Mouse (Mus musculus) midbrain, postnatal 0 days (tissue): ENCODE results near the gene Cyren. TPM values are rescaled to one million over a fixed set of nuclear protein-coding genes. Genes with fewer than 3 reads are reported as not detected.

Experiments used
- ATAC-seq: fragments of 200-750 bp; cut with Nextera tagmentation; 2 replicates; pipeline ENCODE4 v1.8.0; 2017; ENCODE audit warnings: moderate number of reproducible peaks, mild to moderate bottlenecking, moderate TSS enrichment, moderate library complexity; ENCODE audit not compliant: low FRiP score
- DNase-seq: peaks from one replicate; pipeline ENCODE4 v3.0.0-alpha.2; 2015; ENCODE audit warnings: low spot score
- H3K27ac ChIP-seq: fragments of 300-500 bp; sonication (generic); 2 replicates; pipeline ENCODE4 v1.5.1; 2014; ENCODE audit warnings: low read depth, mild to moderate bottlenecking, low read length, mixed read lengths
- H3K27me3 ChIP-seq: fragments of 300-500 bp; sonication (generic); 2 replicates; pipeline ENCODE4 v1.6.1; 2014; ENCODE audit warnings: low read length, control low read depth, mixed read lengths; ENCODE audit not compliant: insufficient read depth
- H3K36me3 ChIP-seq: fragments of 300-500 bp; sonication (generic); 2 replicates; pipeline ENCODE4 v1.6.1; 2014; ENCODE audit warnings: low read length, control low read depth, mixed read lengths; ENCODE audit not compliant: insufficient read depth
- H3K4me1 ChIP-seq: fragments of 300-500 bp; sonication (generic); 2 replicates; pipeline ENCODE4 v1.6.1; 2014; ENCODE audit warnings: mild to moderate bottlenecking, control low read depth, antibody characterized with exemption, low read length, mixed read lengths; ENCODE audit not compliant: insufficient read depth
- H3K4me2 ChIP-seq: fragments of 300-500 bp; sonication (generic); 2 replicates; pipeline ENCODE4 v1.6.1; 2014; ENCODE audit warnings: low read depth, mild to moderate bottlenecking, low read length, mixed read lengths; ENCODE audit not compliant: poor library complexity, severe bottlenecking
- H3K4me3 ChIP-seq: fragments of 300-500 bp; sonication (generic); 2 replicates; pipeline ENCODE4 v1.5.1; 2014; ENCODE audit warnings: low read depth, mild to moderate bottlenecking, low read length, moderate library complexity
- H3K9ac ChIP-seq: fragments of 300-500 bp; sonication (generic); replicated peaks from 2 replicates; pipeline ENCODE4 v1.6.1; 2014; ENCODE audit warnings: mild to moderate bottlenecking, low read length, moderate library complexity, mixed read lengths; ENCODE audit not compliant: poor library complexity, severe bottlenecking
- H3K9me3 ChIP-seq: fragments of 300-500 bp; sonication (generic); 2 replicates; pipeline ENCODE4 v1.6.1; 2016; ENCODE audit warnings: low read length, control low read depth
- CTCF ChIP-seq: IDR thresholded peaks from 2 replicates; pipeline ENCODE4 v1.5.1; 2016; ENCODE audit warnings: antibody characterized with exemption, mild to moderate bottlenecking
- WGBS: fragments of 180-500 bp; shearing (Covaris S2); extraction: QIAGEN DNeasy Blood & Tissue Kit; methylation state at CpG from one replicate; pipeline ENCODE4 v1.1.7; 2014; 5-methylcytosine and 5-hydroxymethylcytosine counted together
- polyA plus RNA-seq: library from polyadenylated mRNA; unstranded; fragments of >200 nt; fragmentation: Nextera tagmentation; extraction: Ambion mirVana; gene quantifications from 2 replicates; pipeline ENCODE4 v1.2.1, GENCODE M21; 2015
- total RNA-seq: library from RNA; depleted of rRNA; stranded (reverse); fragments of >200 nt; gene quantifications from 2 replicates; pipeline ENCODE4 v1.2.3, GENCODE M21; 2014

Gene Cyren
- total and polyA plus RNA-seq, 2 experiments from 2014 or later = 4.9 to 6.0 TPM

DNA sequence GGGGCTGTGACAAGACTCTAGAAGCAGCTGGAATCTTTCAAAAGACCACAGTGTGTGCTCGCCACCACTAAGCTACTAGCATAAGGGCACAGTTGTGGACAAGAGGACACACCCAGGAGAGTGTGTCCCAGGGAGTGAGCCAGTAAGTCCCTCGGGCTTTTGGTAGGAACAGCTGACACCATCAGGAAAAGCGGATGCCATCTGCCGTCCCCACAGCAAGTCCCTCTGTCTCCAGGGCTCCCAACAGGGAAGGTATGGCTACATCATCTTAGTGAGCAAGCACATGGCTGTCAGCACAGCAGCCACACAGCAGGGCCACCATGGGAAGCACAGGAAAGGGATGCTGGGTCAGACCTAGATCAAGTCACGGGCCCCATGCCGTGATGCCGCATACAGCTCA, 17.7 kb upstream of the Cyren start:
- Histone ChIP-seq H3K4me2 (no peak overlapping the region), H3K27me3 (no peaks in the 10 kb centered on the region), H3K9me3 (no peaks in the 10 kb centered on the region), H3K4me3 (no peak overlapping the region), H3K27ac (no peak overlapping the region), H3K4me1 (no peaks in the 10 kb centered on the region), H3K36me3 (peaks cover 54% of the 10 kb centered on the region), H3K9ac (no peak overlapping the region)
- ATAC-seq = no peak
- 89% methylated on average over 7 of the region's 7 CpGs for WGBS
- DNase-seq = no peak
- no peak for TF ChIP-seq CTCF

GRCm38 (mm10) chr6:34889185-34889584, 11.3 kb upstream of the Cyren start:
- 25% methylated on average over 4 of the region's 4 CpGs for WGBS
- Histone ChIP-seq H3K4me2 (no peak overlapping the region), H3K27me3 (no peaks in the 10 kb centered on the region), H3K27ac (no peak overlapping the region), H3K9me3 (no peaks in the 10 kb centered on the region), H3K4me1 (no peaks in the 10 kb centered on the region), H3K9ac (no peak overlapping the region), H3K4me3 (no peak overlapping the region), H3K36me3 (peaks cover 52% of the 10 kb centered on the region)
- ATAC-seq (no peak), DNase-seq (no peak)
- TF ChIP-seq CTCF = no peak

DNA sequence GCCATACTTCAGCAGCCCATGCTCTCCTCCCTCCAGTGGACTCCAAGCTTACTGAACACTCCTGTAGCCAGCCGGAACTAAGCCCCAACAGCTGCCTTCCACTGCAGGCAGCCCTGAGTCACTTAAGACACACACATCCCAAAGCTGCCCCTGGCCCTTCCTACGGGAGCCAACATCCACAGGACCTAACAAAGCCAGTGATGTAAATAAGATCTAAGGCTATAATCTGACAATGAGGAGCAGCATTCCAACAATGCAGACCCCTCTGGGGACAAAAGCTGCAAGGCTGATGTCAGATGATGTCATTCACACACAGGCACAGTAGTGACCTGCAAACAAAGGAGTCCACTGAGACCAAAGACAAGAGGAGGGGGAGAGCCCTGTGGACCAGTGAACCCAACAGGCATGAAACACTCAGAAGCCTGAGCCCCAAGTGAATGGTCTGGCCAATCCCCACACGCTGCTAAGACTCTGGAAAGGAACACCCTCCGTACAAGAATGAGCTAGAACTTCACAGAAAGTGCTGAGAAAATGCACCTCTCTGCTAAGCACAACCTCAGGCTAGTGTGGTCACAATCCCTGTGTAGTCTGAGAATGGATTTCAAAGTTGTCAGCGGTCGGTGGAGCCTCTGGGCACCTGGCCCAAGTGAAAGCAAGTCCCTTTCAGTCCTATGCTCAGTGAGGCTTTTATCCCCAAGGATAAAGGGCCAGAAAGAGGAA, 9.4 kb upstream of the Cyren start:
- Histone ChIP-seq H3K27me3 (no peaks in the 10 kb centered on the region), H3K9ac (no peak overlapping the region), H3K4me3 (no peak overlapping the region), H3K36me3 (peaks cover 47% of the 10 kb centered on the region), H3K4me1 (no peaks in the 10 kb centered on the region), H3K4me2 (no peak overlapping the region), H3K9me3 (no peaks in the 10 kb centered on the region), H3K27ac (no peak overlapping the region)
- TF ChIP-seq CTCF = no peak
- 30% methylated on average over 6 of the region's 6 CpGs for WGBS
- ATAC-seq (peak; percentile 48; the same call in 1 of the 2 replicates), DNase-seq (no peak)

- Histone ChIP-seq H3K4me2 (no peak overlapping the region), H3K9ac (no peak overlapping the region), H3K27ac (no peak overlapping the region), H3K4me1 (no peaks in the 10 kb centered on the region), H3K27me3 (no peaks in the 10 kb centered on the region), H3K36me3 (peaks cover 39% of the 10 kb centered on the region), H3K4me3 (no peak overlapping the region), H3K9me3 (no peaks in the 10 kb centered on the region)
- 96% methylated on average over 7 of the region's 7 CpGs for WGBS
- DNase-seq (no peak), ATAC-seq (no peak)
- TF ChIP-seq CTCF = no peak
Observed at GRCm38 (mm10) chr6:34884724-34885123, 6.9 kb upstream of the Cyren start.

DNA sequence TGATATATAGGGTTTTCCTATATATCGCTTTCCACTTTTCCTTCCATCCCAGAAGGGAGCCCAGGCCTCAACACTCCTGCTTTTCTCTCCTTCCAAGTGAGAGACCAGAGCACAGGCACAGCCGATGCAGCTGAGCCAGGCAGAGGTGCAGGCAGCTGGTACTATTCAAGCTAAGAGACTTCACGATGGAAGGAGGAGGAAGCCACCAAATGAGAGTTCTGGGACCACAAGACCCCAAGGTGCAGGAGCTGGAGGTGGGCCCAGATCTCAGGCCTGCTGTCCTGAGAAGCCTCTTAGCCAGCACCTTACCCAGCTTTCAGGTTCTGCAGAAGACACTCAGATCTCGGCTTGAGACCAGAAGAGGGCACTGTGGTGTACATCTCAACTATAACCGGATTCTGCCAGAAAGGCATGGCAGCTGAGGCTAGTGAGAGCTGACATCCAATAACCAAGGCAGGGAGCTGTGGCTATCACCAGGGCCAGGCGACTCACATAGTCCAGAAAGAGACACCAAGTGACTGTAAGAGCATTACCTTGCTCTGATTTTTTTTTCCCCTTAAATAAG, 2.1 kb upstream of the Cyren start:
- 58% methylated on average over 6 of the region's 6 CpGs for WGBS
- ATAC-seq (no peak), DNase-seq (peak; percentile 64)
- Histone ChIP-seq H3K36me3 (peaks cover 20% of the 10 kb centered on the region), H3K4me2 (no peak overlapping the region), H3K9ac (no peak overlapping the region), H3K9me3 (no peaks in the 10 kb centered on the region), H3K27me3 (no peaks in the 10 kb centered on the region), H3K4me1 (peaks cover 9% of the 10 kb centered on the region; the same call in 1 of the 2 replicates), H3K4me3 (no peak overlapping the region), H3K27ac (no peak overlapping the region)
- TF ChIP-seq CTCF = peak; percentile 72

GRCm38 (mm10) chr6:34879101-34879740, 1.4 kb upstream of the Cyren start:
- Histone ChIP-seq H3K9ac (0 out of 2 replicates have a peak overlapping the region, but pooled peaks have one; percentile 4), H3K4me3 (no peak overlapping the region), H3K9me3 (no peaks in the 10 kb centered on the region), H3K4me1 (peaks cover 9% of the 10 kb centered on the region; the same call in 1 of the 2 replicates), H3K27me3 (no peaks in the 10 kb centered on the region), H3K27ac (no peak overlapping the region), H3K36me3 (peaks cover 13% of the 10 kb centered on the region), H3K4me2 (no peak overlapping the region)
- TF ChIP-seq CTCF = no peak
- WGBS = 88% methylated on average over 16 of the region's 16 CpGs
- no peak for DNase-seq
- ATAC-seq = no peak
